Mouse (Mus musculus): ENCODE measurements at regions not wholly inside any gene's neighbourhood (a gene's known extent, or its start where the extent isn't known, plus 50 kb on each side); places are given as distances from the start of the nearest gene placed in this dataset.

DNA sequence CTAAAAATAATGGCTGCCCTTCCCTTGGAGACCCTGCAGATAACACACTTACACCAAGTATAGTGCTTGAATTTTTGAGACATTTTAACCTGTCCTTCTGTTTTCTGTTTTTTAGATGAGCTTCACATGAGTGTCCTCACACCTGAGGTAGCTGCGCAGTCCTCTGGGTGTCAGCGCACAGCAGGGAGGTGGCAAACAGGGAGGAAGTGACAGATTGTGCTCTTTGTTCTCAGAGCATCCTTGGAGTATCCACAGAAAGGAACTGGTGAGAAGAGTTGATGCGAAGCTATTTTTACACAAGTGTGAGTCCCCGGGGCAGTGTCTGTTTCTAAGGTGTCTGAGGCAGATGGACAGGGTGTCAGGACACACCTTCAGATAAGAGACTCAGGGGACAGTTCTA lies 78.2 kb upstream of the Arl4c start:
- Histone ChIP-seq H3K36me3 (ENCODE audit: control insufficient read depth, insufficient read depth, low read length) (no peaks in the 10 kb centered on the region), H3K9ac (ENCODE audit: low read length) (no peak overlapping the region), H3K4me3 (ENCODE audit: low read depth, low read length) (no peak overlapping the region), H3K9me3 (replicated peaks; ENCODE audit: control insufficient read depth, low read length) (no peaks in the 10 kb centered on the region), H3K27ac (ENCODE audit: low read depth, low read length) (no peak overlapping the region), H3K4me1 (ENCODE audit: control insufficient read depth, insufficient read depth, low read length) (no peaks in the 10 kb centered on the region), H3K4me2 (ENCODE audit: low read length) (no peak overlapping the region), H3K27me3 (replicated peaks; ENCODE audit: control insufficient read depth, insufficient read depth, low read length) (no peaks in the 10 kb centered on the region)
- 84% methylated on average over 4 of the region's 4 CpGs for WGBS
- ATAC-seq (no peak), DNase-seq (ENCODE audit: low spot score) (no peak)

- Histone ChIP-seq H3K27me3 (replicated peaks; ENCODE audit: control insufficient read depth, insufficient read depth, low read length) (no peaks in the 10 kb centered on the region), H3K4me2 (ENCODE audit: low read length) (no peak overlapping the region), H3K27ac (ENCODE audit: low read depth, low read length) (no peak overlapping the region), H3K4me3 (ENCODE audit: low read depth, low read length) (no peak overlapping the region), H3K9me3 (replicated peaks; ENCODE audit: control insufficient read depth, low read length) (no peaks in the 10 kb centered on the region), H3K9ac (ENCODE audit: low read length) (no peak overlapping the region), H3K36me3 (ENCODE audit: control insufficient read depth, insufficient read depth, low read length) (no peaks in the 10 kb centered on the region), H3K4me1 (ENCODE audit: control insufficient read depth, insufficient read depth, low read length) (no peaks in the 10 kb centered on the region)
- ATAC-seq (no peak), DNase-seq (ENCODE audit: low spot score) (peak; percentile 24)
- 77% methylated on average over 4 of the region's 4 CpGs for WGBS
These were observed 81.1 kb upstream of the Arl4c start for GRCm38 (mm10) chr1:88783083-88783482.

GRCm38 (mm10) chr1:88784866-88785620 lies 83.0 kb upstream of the Arl4c start:
- no peaks in the 10 kb centered on the region for H3K9me3 ChIP-seq (replicated peaks; ENCODE audit: control insufficient read depth, low read length)
- 77% methylated on average over 4 of the region's 5 CpGs for WGBS
- H3K36me3 ChIP-seq (ENCODE audit: control insufficient read depth, insufficient read depth, low read length): no peaks in the 10 kb centered on the region
- ATAC-seq (no peak), DNase-seq (ENCODE audit: low spot score) (no peak)
- no peaks in the 10 kb centered on the region for H3K4me1 ChIP-seq (ENCODE audit: control insufficient read depth, insufficient read depth, low read length)
- no peak overlapping the region for H3K4me3 ChIP-seq (ENCODE audit: low read depth, low read length)
- H3K4me2 ChIP-seq (ENCODE audit: low read length): no peak overlapping the region
- H3K27ac ChIP-seq (ENCODE audit: low read depth, low read length): no peak overlapping the region
- no peaks in the 10 kb centered on the region for H3K27me3 ChIP-seq (replicated peaks; ENCODE audit: control insufficient read depth, insufficient read depth, low read length)
- no peak overlapping the region for H3K9ac ChIP-seq (ENCODE audit: low read length)

- no peak overlapping the region for H3K27ac ChIP-seq (ENCODE audit: low read depth, low read length)
- H3K4me1 ChIP-seq (ENCODE audit: control insufficient read depth, insufficient read depth, low read length): no peaks in the 10 kb centered on the region
- H3K4me2 ChIP-seq (ENCODE audit: low read length): no peak overlapping the region
- H3K36me3 ChIP-seq (ENCODE audit: control insufficient read depth, insufficient read depth, low read length): no peaks in the 10 kb centered on the region
- no peak overlapping the region for H3K4me3 ChIP-seq (ENCODE audit: low read depth, low read length)
- no peaks in the 10 kb centered on the region for H3K27me3 ChIP-seq (replicated peaks; ENCODE audit: control insufficient read depth, insufficient read depth, low read length)
- no peak overlapping the region for H3K9ac ChIP-seq (ENCODE audit: low read length)
- H3K9me3 ChIP-seq (replicated peaks; ENCODE audit: control insufficient read depth, low read length): no peaks in the 10 kb centered on the region
- WGBS: 88% methylated on average over 14 of the region's 14 CpGs
- no peak for DNase-seq (ENCODE audit: low spot score)
- no peak for ATAC-seq
These were observed 84.0 kb upstream of the Arl4c start for GRCm38 (mm10) chr1:88786066-88786465.

- Histone ChIP-seq H3K9ac (ENCODE audit: low read length) (no peak overlapping the region), H3K4me3 (ENCODE audit: low read depth, low read length) (no peak overlapping the region), H3K36me3 (ENCODE audit: control insufficient read depth, insufficient read depth, low read length) (no peaks in the 10 kb centered on the region), H3K4me2 (ENCODE audit: low read length) (no peak overlapping the region), H3K27ac (ENCODE audit: low read depth, low read length) (no peak overlapping the region), H3K4me1 (ENCODE audit: control insufficient read depth, insufficient read depth, low read length) (no peaks in the 10 kb centered on the region), H3K9me3 (replicated peaks; ENCODE audit: control insufficient read depth, low read length) (no peaks in the 10 kb centered on the region), H3K27me3 (replicated peaks; ENCODE audit: control insufficient read depth, insufficient read depth, low read length) (no peaks in the 10 kb centered on the region)
- DNase-seq (ENCODE audit: low spot score) (no peak), ATAC-seq (no peak)
- WGBS: 83% methylated on average over 7 of the region's 7 CpGs
These were observed 88.7 kb upstream of the Arl4c start for GRCm38 (mm10) chr1:88790674-88791073.

- ATAC-seq: peak; percentile 48
- Histone ChIP-seq H3K4me3 (ENCODE audit: low read depth, low read length) (no peak overlapping the region), H3K27me3 (replicated peaks; ENCODE audit: control insufficient read depth, insufficient read depth, low read length) (no peaks in the 10 kb centered on the region), H3K9ac (ENCODE audit: low read length) (no peak overlapping the region), H3K9me3 (replicated peaks; ENCODE audit: control insufficient read depth, low read length) (no peaks in the 10 kb centered on the region), H3K4me2 (ENCODE audit: low read length) (no peak overlapping the region), H3K27ac (ENCODE audit: low read depth, low read length) (no peak overlapping the region), H3K4me1 (ENCODE audit: control insufficient read depth, insufficient read depth, low read length) (peaks cover 6% of the 10 kb centered on the region), H3K36me3 (ENCODE audit: control insufficient read depth, insufficient read depth, low read length) (no peaks in the 10 kb centered on the region)
- WGBS: 49% methylated on average over 10 of the region's 10 CpGs
- peak; percentile 70 for DNase-seq (ENCODE audit: low spot score)
These were observed 92.9 kb upstream of the Arl4c start for GRCm38 (mm10) chr1:88794926-88795325.

GRCm38 (mm10) chr1:88798473-88798872 lies 96.5 kb upstream of the Arl4c start:
- Histone ChIP-seq H3K27ac (ENCODE audit: low read depth, low read length) (no peak overlapping the region), H3K9ac (ENCODE audit: low read length) (no peak overlapping the region), H3K36me3 (ENCODE audit: control insufficient read depth, insufficient read depth, low read length) (no peaks in the 10 kb centered on the region), H3K4me2 (ENCODE audit: low read length) (no peak overlapping the region), H3K4me3 (ENCODE audit: low read depth, low read length) (no peak overlapping the region), H3K9me3 (replicated peaks; ENCODE audit: control insufficient read depth, low read length) (no peaks in the 10 kb centered on the region), H3K4me1 (ENCODE audit: control insufficient read depth, insufficient read depth, low read length) (peaks cover 6% of the 10 kb centered on the region), H3K27me3 (replicated peaks; ENCODE audit: control insufficient read depth, insufficient read depth, low read length) (no peaks in the 10 kb centered on the region)
- DNase-seq (ENCODE audit: low spot score) (no peak), ATAC-seq (no peak)
- WGBS: 67% methylated on average over 14 of the region's 14 CpGs

DNA sequence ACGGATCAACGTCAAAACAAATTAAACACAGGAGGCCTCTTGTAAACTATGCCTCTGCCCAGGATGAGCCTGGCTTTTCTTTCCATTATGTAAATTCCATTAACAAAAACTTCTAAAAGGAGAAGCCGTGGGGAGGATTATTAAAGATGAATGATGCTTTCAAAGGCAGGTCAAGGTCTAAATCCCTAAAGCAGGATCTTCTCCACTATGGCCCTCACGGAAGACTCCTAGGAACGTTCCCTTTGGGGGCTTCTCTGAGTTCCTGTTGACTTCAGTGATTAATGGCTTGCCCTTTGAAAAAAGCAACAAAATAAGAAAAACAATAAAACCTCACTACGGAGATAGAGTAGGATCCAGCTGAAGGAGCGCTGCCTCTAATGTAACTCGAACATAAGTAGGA lies 96.9 kb upstream of the Arl4c start:
- DNase-seq (ENCODE audit: low spot score): no peak
- Histone ChIP-seq H3K9ac (ENCODE audit: low read length) (no peak overlapping the region), H3K27me3 (replicated peaks; ENCODE audit: control insufficient read depth, insufficient read depth, low read length) (no peaks in the 10 kb centered on the region), H3K4me3 (ENCODE audit: low read depth, low read length) (no peak overlapping the region), H3K36me3 (ENCODE audit: control insufficient read depth, insufficient read depth, low read length) (no peaks in the 10 kb centered on the region), H3K27ac (ENCODE audit: low read depth, low read length) (no peak overlapping the region), H3K9me3 (replicated peaks; ENCODE audit: control insufficient read depth, low read length) (no peaks in the 10 kb centered on the region), H3K4me2 (ENCODE audit: low read length) (no peak overlapping the region), H3K4me1 (ENCODE audit: control insufficient read depth, insufficient read depth, low read length) (peaks cover 6% of the 10 kb centered on the region)
- ATAC-seq: no peak
- WGBS: 24% methylated on average over 8 of the region's 8 CpGs

DNA sequence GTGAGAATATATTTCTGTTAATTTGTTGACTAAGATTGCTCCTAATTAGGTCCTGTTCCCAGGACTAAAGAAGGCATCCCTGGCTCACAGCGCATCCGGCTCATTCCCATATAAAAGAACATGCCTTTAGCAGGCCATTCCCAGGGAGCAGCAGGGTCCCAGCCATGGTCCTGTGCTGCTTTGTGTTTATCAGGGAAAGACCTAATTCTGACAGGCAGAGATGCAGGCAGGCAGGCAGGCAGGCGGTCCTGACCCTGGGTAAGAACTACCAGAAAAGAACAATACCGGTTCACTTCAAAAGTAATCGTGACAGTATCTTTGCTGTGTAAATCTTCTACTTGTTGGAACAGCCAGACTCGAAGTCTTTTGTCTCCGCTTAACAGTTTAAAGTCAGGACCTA lies 97.3 kb upstream of the Arl4c start:
- H3K4me1 ChIP-seq (ENCODE audit: control insufficient read depth, insufficient read depth, low read length): peaks cover 6% of the 10 kb centered on the region
- ATAC-seq (peak; percentile 34; the same call in 1 of the 2 replicates), DNase-seq (ENCODE audit: low spot score) (peak; percentile 39)
- no peaks in the 10 kb centered on the region for H3K27me3 ChIP-seq (replicated peaks; ENCODE audit: control insufficient read depth, insufficient read depth, low read length)
- peak overlapping the region; percentile 14; the same call in 1 of the 2 replicates for H3K27ac ChIP-seq (ENCODE audit: low read depth, low read length)
- H3K36me3 ChIP-seq (ENCODE audit: control insufficient read depth, insufficient read depth, low read length): no peaks in the 10 kb centered on the region
- H3K4me3 ChIP-seq (ENCODE audit: low read depth, low read length): no peak overlapping the region
- no peak overlapping the region for H3K9ac ChIP-seq (ENCODE audit: low read length)
- H3K4me2 ChIP-seq (ENCODE audit: low read length): no peak overlapping the region
- 13% methylated on average over 7 of the region's 7 CpGs for WGBS
- H3K9me3 ChIP-seq (replicated peaks; ENCODE audit: control insufficient read depth, low read length): no peaks in the 10 kb centered on the region

Measured in forebrain, embryonic 14.5 days (tissue).